Comparison of ENCODE assay signal across 23 mouse cellular contexts in genomic region chr5:131636431-131636830, GRCm38 (mm10).
DNase-seq lines count a peak whose midpoint lies in the region; ATAC-seq lines count a peak whose summit lies in the region.
"Had no signal": no experiment of that assay in that cellular context is flagged by ENCODE, and none has a peak within 500 bp of the region (broad histone marks: within the 10 kb centered on the region; RNA-seq: fewer than 3 reads in every experiment).

No protein-coding gene starts in this region.

- H3K27me3 ChIP-seq in heart, embryonic 12.5 days (replicated peaks) = no peaks in the 10 kb centered on the region
- H3K27me3 ChIP-seq: embryonic facial prominence, embryonic 13.5 days; embryonic facial prominence, embryonic 15.5 days had no signal

- H3K27ac ChIP-seq in heart, embryonic 12.5 days (ENCODE audit: poor library complexity, severe bottlenecking) = 0 out of 2 replicates have a peak overlapping the region, but pooled peaks have one; percentile 25
- H3K27ac ChIP-seq: embryonic facial prominence, embryonic 13.5 days; embryonic facial prominence, embryonic 15.5 days; forebrain, embryonic 10.5 days; forebrain, embryonic 12.5 days had no signal

- H3K4me3 ChIP-seq in heart, embryonic 12.5 days = no peak overlapping the region
- H3K4me3 ChIP-seq: embryonic facial prominence, embryonic 13.5 days; embryonic facial prominence, embryonic 15.5 days; erythroblast, embryonic 14.5 days; forebrain, embryonic 10.5 days; forebrain, embryonic 12.5 days had no signal

- no peak overlapping the region for H3K9ac ChIP-seq in heart, embryonic 12.5 days
- H3K9ac ChIP-seq: embryonic facial prominence, embryonic 13.5 days; embryonic facial prominence, embryonic 15.5 days; forebrain, embryonic 12.5 days had no signal

- intact Hi-C loops in heart, postnatal 10 days (cut with DNase I) = no loop called here
- intact Hi-C loops in left cerebral cortex, postnatal 4 days (cut with DNase I) = no loop called here

- no peak overlapping the region for H3K4me2 ChIP-seq in heart, embryonic 12.5 days
- H3K4me2 ChIP-seq: embryonic facial prominence, embryonic 13.5 days; embryonic facial prominence, embryonic 15.5 days; forebrain, embryonic 12.5 days had no signal

- DNase-seq in heart, postnatal 10 days = no peak
- DNase-seq in ZHBTc4 (ENCODE audit: low read depth, low spot score) = peak; percentile 23
- peak; percentile 59 for DNase-seq in yolk sac, embryonic 10.5 days (ENCODE audit: low spot score)
- no peak for DNase-seq in left cerebral cortex, postnatal 4 days
- DNase-seq in lung, postnatal 4 days = no peak
- DNase-seq: adrenal gland, adult 2 months; adrenal gland, postnatal 10 days; adrenal gland, postnatal 25 days; cerebellum, adult 11 months; cerebellum, adult 18-20 months; cerebellum, adult 8-10 months; cerebellum, adult 9-11 months; cerebellum, postnatal 14 days; cerebellum, postnatal 36 days; embryo, embryonic 11 days had no signal

- H3K36me3 ChIP-seq in heart, embryonic 12.5 days = no peaks in the 10 kb centered on the region
- H3K36me3 ChIP-seq: embryonic facial prominence, embryonic 13.5 days; embryonic facial prominence, embryonic 15.5 days; forebrain, embryonic 10.5 days; forebrain, embryonic 12.5 days had no signal

- WGBS in heart, embryonic 12.5 days = 21% methylated on average over 5 of the region's 5 CpGs

- H3K4me1 ChIP-seq in heart, embryonic 12.5 days (replicated peaks) = peaks cover 23% of the 10 kb centered on the region

- H3K9me3 ChIP-seq in heart, embryonic 12.5 days (replicated peaks) = no peaks in the 10 kb centered on the region
- H3K9me3 ChIP-seq: embryonic facial prominence, embryonic 13.5 days; embryonic facial prominence, embryonic 15.5 days; forebrain, embryonic 10.5 days; forebrain, embryonic 12.5 days had no signal

- ATAC-seq in heart, embryonic 12.5 days (ENCODE audit: insufficient number of reproducible peaks, low FRiP score) = peak; percentile 64; the same call in 1 of the 2 replicates
- ATAC-seq: forebrain, embryonic 14.5 days; forebrain, embryonic 16.5 days had no signal

Comparison
In these comparisons a context has a peak if more than half of its experiments do, and no peak if none do; other contexts are left out.
1. DNase-seq: peak in ZHBTc4 (single experiment) and yolk sac, embryonic 10.5 days (single experiment); none in heart, postnatal 10 days (0 of 2), left cerebral cortex, postnatal 4 days (single experiment) and lung, postnatal 4 days (0 of 2).